Mouse (Mus musculus): ENCODE results near the gene Prkab2.
A peak's percentile ranks its signal among the peaks of the same experiment; 100 is the strongest.

- TF ChIP-seq CTCF (IDR thresholded peaks at IDR 0.05) (peak; percentile 62), EP300 (IDR thresholded peaks at IDR 0.05) (no peak)
Measured at GRCm38 (mm10) chr3:97654901-97655300, 3.1 kb upstream of the Prkab2 start.
